Mouse (Mus musculus): Measurements from ENCODE around the gene Tiam2.

- no peak for TF ChIP-seq CTCF (IDR thresholded peaks at IDR 0.05; ENCODE audit: extremely low read depth, insufficient read depth, insufficient read length, insufficient replicate concordance)
- no peak for TF ChIP-seq POLR2A (IDR thresholded peaks at IDR 0.05; ENCODE audit: low read depth, low read length)
These were observed 161.6 kb downstream of the Tiam2 start for GRCm38 (mm10) chr17:3487721-3488601.
